26 mouse cellular contexts compared by ENCODE assay signal in genomic region chr9:32688351-32688750, GRCm38 (mm10).
"Had no signal": no experiment of that assay in that cellular context is flagged by ENCODE, and none has a peak within 500 bp of the region (broad histone marks: within the 10 kb centered on the region; RNA-seq: fewer than 3 reads in every experiment).

No protein-coding gene starts in this region.

- H3K4me1 ChIP-seq: heart, embryonic 10.5 days; heart, embryonic 13.5 days; heart, embryonic 15.5 days; kidney, embryonic 15.5 days; limb, embryonic 15.5 days had no signal

- ATAC-seq: hindbrain, embryonic 16.5 days; inflammation-experienced regulatory T-cells, adult 6 months; intestine, embryonic 16.5 days; liver, embryonic 12.5 days had no signal

- DNase-seq: gastrocnemius, postnatal 14 days; heart, postnatal 14 days; heart, postnatal 4 days; kidney, adult 18-20 months; kidney, adult 9 months; kidney, postnatal 14 days; kidney, postnatal 36 days; layer of hippocampus, adult 9-11 months; layer of hippocampus, postnatal 36 days; left cerebral cortex, postnatal 4 days; lung, adult 18-20 months had no signal

- H3K4me2 ChIP-seq: heart, embryonic 13.5 days; heart, embryonic 15.5 days; hindbrain, embryonic 12.5 days; hindbrain, embryonic 14.5 days; kidney, embryonic 15.5 days; limb, embryonic 13.5 days; limb, embryonic 15.5 days; liver, embryonic 12.5 days had no signal

- H3K27ac ChIP-seq: heart, embryonic 10.5 days; heart, embryonic 13.5 days; heart, embryonic 15.5 days; hindbrain, embryonic 10.5 days; hindbrain, embryonic 12.5 days; hindbrain, embryonic 14.5 days; kidney, embryonic 15.5 days; kidney, postnatal 0 days; limb, embryonic 13.5 days; limb, embryonic 15.5 days; liver, embryonic 12.5 days; liver, embryonic 14.5 days had no signal

- H3K4me3 ChIP-seq: heart, embryonic 10.5 days; heart, embryonic 13.5 days; heart, embryonic 15.5 days; hindbrain, embryonic 10.5 days; hindbrain, embryonic 12.5 days; kidney, embryonic 15.5 days; limb, embryonic 13.5 days; limb, embryonic 15.5 days; liver, embryonic 12.5 days had no signal

- H3K27me3 ChIP-seq: heart, embryonic 13.5 days; heart, embryonic 15.5 days; kidney, embryonic 15.5 days; limb, embryonic 13.5 days; limb, embryonic 15.5 days had no signal

- H3K9ac ChIP-seq: heart, embryonic 13.5 days; heart, embryonic 15.5 days; hindbrain, embryonic 12.5 days; hindbrain, embryonic 14.5 days; kidney, embryonic 15.5 days; limb, embryonic 13.5 days; limb, embryonic 15.5 days; liver, embryonic 12.5 days; liver, embryonic 14.5 days had no signal

- H3K9me3 ChIP-seq: heart, embryonic 10.5 days; heart, embryonic 13.5 days; heart, embryonic 15.5 days; hindbrain, embryonic 10.5 days; hindbrain, embryonic 12.5 days; kidney, embryonic 15.5 days; limb, embryonic 13.5 days; limb, embryonic 15.5 days; liver, embryonic 12.5 days had no signal

- H3K36me3 ChIP-seq: heart, embryonic 10.5 days; heart, embryonic 13.5 days; heart, embryonic 15.5 days; hindbrain, embryonic 10.5 days; hindbrain, embryonic 12.5 days; kidney, embryonic 15.5 days; limb, embryonic 13.5 days; limb, embryonic 15.5 days; liver, embryonic 12.5 days had no signal
